Mouse (Mus musculus): ENCODE data around the gene Esp36. TPM values are rescaled to one million over a fixed set of nuclear protein-coding genes. Genes with fewer than 3 reads are reported as not detected.
"Not testable (repeated sequence)": the region's sequence is repeated elsewhere in the genome, so short reads cannot be mapped to it uniquely, and the experiment has no call there.

Esp36 gene
- not detected for total RNA-seq (2021)
- long read RNA-seq: 0 reads

DNA sequence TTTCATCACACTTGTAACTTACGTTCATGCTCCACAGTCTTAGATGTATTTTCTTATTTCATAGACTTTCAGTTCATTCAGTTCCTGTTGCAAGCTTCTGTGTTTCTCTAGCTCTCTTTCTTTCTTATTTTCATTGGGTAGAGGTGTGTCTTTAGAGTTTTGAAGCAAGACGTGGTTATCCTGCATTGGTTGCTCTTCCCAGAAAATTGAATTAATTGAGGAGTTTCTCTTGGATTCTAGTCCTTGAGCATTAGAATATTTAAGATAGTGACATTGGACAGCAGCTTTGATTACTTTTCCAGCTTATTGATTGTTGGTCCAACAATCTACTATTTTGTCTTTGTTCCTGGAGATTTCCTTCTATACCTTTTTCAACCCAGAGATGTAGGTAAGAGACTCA is at the start of gene Esp36:
Esp36 (minus strand) TSS at position 101 of the 400 bp plus-strand sequence.
- DNase-seq (ENCODE audit: low spot score in 2 of 2): no peak

DNA sequence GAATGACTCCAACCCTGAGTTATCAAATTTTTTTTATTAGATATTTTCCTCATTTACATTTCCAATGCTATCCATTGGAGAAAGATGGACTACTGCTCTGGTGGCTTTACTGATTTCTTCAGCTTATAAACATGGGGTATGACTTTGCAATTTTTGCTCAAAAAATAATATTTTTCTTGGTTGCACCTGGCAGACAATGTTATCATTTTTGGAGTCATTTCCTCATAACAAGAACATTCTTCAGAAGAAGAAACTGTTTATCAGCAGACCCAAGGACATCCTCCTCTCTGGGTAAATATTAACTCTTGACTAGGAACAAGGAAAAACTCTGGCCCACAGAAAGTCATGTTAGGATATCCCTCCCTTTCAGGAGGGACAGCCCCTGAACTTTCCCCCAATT is 36.2 kb upstream of the Esp36 start:
- not testable (repeated sequence) for DNase-seq (ENCODE audit: low spot score in 2 of 2)

DNA sequence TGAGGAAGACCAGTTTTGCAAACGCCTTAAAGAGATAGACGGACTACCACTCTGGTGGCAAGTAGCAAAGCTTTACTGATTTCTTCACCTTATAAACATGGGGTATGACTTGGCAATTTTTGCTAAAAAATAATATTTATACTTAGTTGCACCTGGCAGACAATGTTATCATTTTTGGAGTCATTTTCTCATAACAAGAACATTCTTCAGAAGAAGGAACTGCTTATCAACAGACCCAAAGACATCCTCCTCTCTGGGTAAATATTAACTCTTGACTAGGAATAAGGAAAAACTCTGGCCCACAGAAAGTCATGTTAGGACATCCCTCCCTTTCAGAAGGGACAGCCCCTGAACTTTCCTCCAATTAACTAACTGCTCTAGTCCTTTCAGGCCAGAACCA is 30.7 kb upstream of the Esp36 start:
- no peak for DNase-seq (ENCODE audit: low spot score in 2 of 2)

DNA sequence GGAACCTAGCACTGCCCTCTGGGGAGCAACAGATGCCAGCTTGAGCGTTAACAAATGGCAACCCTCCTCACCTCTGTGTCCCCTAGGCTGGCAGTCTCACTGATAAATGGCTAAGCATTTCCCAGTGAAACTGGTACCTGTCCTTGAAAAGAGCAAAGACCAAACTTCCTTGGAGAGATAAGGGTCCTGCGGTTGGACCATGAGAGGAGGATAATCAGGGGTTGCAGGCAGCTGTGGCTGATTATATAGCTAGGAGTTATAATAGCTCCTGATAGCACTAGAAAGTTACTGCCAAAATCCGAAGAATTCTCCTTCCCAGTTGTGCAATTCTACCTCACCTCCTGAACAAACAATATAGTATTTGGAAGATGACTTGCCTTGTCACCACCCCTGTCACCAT is 13.8 kb downstream of the Esp36 start:
- DNase-seq (ENCODE audit: low spot score in 2 of 2): no peak

DNA sequence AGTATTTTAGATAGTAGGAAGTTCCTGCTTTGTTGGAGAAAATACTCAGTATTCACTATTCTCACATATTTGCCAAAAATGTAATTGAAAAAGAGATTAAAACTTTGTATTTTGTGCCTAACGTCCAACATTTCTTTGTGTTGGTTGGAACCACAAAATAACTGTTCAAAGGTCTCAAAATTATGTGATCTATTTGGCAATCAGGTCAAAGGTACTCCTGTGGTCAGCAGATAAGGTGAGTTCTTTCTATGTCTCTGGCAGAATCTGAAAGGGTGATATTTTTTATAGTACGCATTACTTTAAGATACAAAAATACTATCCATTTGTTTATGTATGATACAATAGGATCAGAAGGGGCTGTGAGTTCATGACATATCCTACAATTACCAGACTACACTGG is 28.2 kb downstream of the Esp36 start:
- DNase-seq (ENCODE audit: low spot score in 2 of 2): no peak

Other genes starting within 250 kb of the Esp36 start
- not detected for gene Olfr134, start 248.8 kb downstream of the Esp36 start, total RNA-seq (2021)
- not detected for gene Olfr135, start 215.8 kb downstream of the Esp36 start, total RNA-seq (2021)
- not detected for gene Olfr138, start 159.2 kb downstream of the Esp36 start, total RNA-seq (2021)
- not detected for gene Olfr137, start 112.6 kb downstream of the Esp36 start, total RNA-seq (2021)
- not detected for gene Olfr136, start 90.4 kb downstream of the Esp36 start, total RNA-seq (2021)
- not detected for gene Esp34, start 134.0 kb upstream of the Esp36 start, total RNA-seq (2021)
- gene Esp31, start 219.3 kb upstream of the Esp36 start, total RNA-seq (2021): not detected